Mouse (Mus musculus) liver, embryonic 14.5 days (tissue): ENCODE data around the gene Lama2.

Source experiments
- CTCF ChIP-seq: IDR thresholded peaks from 2 replicates; pipeline ENCODE4 v1.5.1; 2016; ENCODE audit warnings: antibody characterized with exemption, low read depth, control low read depth
- EP300 ChIP-seq: IDR thresholded peaks from 2 replicates; pipeline ENCODE4 v1.6.1; 2016; ENCODE audit warnings: antibody characterized with exemption, low read depth

DNA sequence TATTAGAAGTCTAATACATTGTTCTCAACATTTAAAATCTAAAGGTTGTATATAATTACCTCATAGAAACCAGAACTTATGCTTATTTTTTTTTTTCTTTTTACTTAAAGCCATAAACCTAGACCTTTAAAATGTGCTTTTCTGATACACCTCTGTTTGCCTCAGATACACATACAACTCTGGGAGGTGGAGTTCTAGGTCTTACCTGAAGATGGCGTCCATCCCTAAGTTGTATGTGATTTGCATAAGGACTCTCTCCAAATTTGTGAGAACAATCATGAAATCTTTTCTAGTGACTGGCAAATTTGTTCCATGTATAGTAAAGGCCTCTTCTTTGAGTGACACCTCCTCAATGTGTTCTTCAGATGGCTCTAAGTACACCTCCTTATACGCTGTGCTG, 354.8 kb downstream of the Lama2 start:
- no peak for TF ChIP-seq CTCF
- TF ChIP-seq EP300 = no peak
